10 mouse cellular contexts compared by ENCODE assay signal in the genomic region with DNA sequence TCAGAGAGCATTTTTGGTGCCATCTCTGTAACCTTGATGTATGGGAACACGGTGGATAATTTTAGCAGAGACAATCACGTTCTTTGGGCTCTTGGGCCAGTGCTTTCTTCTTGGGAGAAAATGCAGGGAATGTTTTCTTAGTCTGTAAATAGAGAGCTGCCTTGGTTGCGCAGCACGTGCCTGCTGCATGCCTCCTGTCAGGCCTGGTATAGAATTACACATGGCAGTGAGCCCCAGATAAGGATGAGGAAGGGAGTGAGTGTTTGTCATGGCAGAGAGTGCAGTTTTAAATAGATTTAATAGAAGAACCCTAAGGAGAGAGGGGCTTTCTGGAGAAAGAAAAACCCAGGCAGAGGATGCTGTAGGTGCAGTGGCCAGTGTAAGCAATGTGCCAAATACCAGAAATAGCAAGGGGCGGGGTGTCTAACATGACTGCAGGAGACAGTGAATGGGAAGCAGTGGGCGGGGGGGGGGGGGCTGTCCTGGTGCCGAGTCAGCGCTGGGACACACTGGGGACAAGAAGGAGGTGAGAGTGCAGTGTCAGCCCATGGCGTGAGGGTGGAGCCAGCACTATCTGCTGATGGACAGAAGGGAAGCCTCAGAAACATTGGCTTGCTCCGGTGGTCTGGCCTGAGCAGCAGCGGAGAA. TPM values are rescaled to one million over a fixed set of nuclear protein-coding genes. Genes with fewer than 3 reads are reported as not detected.
A peak's percentile ranks its signal among the peaks of the same experiment; 100 is the strongest.
DNase-seq lines count a peak whose midpoint lies in the region; ATAC-seq lines count a peak whose summit lies in the region.
"Had no signal": no experiment of that assay in that cellular context is flagged by ENCODE, and none has a peak within 500 bp of the region (broad histone marks: within the 10 kb centered on the region; RNA-seq: fewer than 3 reads in every experiment).

No protein-coding gene starts in this region.

- no peaks in the 10 kb centered on the region for H3K27me3 ChIP-seq in kidney, embryonic 16.5 days (ENCODE audit: insufficient read depth, low read length)
- H3K27me3 ChIP-seq in hindbrain, embryonic 11.5 days (ENCODE audit: control insufficient read depth, insufficient read depth, low read length) = no peaks in the 10 kb centered on the region
- H3K27me3 ChIP-seq: embryonic facial prominence, embryonic 13.5 days had no signal

- peaks cover 68% of the 10 kb centered on the region for H3K4me1 ChIP-seq in kidney, embryonic 16.5 days (ENCODE audit: insufficient read depth, low read length)
- no peaks in the 10 kb centered on the region; the same call in 1 of the 2 replicates for H3K4me1 ChIP-seq in hindbrain, embryonic 11.5 days (replicated peaks; ENCODE audit: control insufficient read depth, insufficient read depth, low read length)

- no peak overlapping the region for H3K4me2 ChIP-seq in kidney, embryonic 16.5 days (replicated peaks; ENCODE audit: low read depth, low read length)
- H3K4me2 ChIP-seq in hindbrain, embryonic 11.5 days (replicated peaks; ENCODE audit: low read depth, low read length) = no peak overlapping the region
- H3K4me2 ChIP-seq: embryonic facial prominence, embryonic 13.5 days had no signal

- H3K9ac ChIP-seq in kidney, embryonic 16.5 days (replicated peaks; ENCODE audit: low read length) = 0 out of 2 replicates have a peak overlapping the region, but pooled peaks have one; percentile 5
- no peak overlapping the region for H3K9ac ChIP-seq in hindbrain, embryonic 11.5 days (ENCODE audit: low read depth, low read length)
- H3K9ac ChIP-seq: embryonic facial prominence, embryonic 13.5 days had no signal

- peak; percentile 35 for DNase-seq in embryo, embryonic 10 days (ENCODE audit: low spot score)
- DNase-seq in embryo, embryonic 9.5 days (ENCODE audit: extremely low spot score) = no peak
- no peak for DNase-seq in kidney, postnatal 10 days
- DNase-seq in right cerebral cortex, postnatal 10 days (ENCODE audit: low spot score in 2 of 2) = peak; percentile 58 to 78
- no peak for DNase-seq in right cerebral cortex, postnatal 25 days
- no peak for DNase-seq in hindbrain, embryonic 11.5 days (ENCODE audit: low spot score)
- DNase-seq: cerebellum, adult 8-10 months had no signal

- 38% methylated on average over 8 of the region's 11 CpGs for WGBS in kidney, embryonic 16.5 days
- 53% methylated on average over 10 of the region's 11 CpGs for WGBS in hindbrain, embryonic 11.5 days

- H3K36me3 ChIP-seq in kidney, embryonic 16.5 days (ENCODE audit: insufficient read depth, low read length) = no peaks in the 10 kb centered on the region
- H3K36me3 ChIP-seq in hindbrain, embryonic 11.5 days (ENCODE audit: control insufficient read depth, insufficient read depth, low read length) = no peaks in the 10 kb centered on the region

- H3K9me3 ChIP-seq in kidney, embryonic 16.5 days (ENCODE audit: low read length) = no peaks in the 10 kb centered on the region
- H3K9me3 ChIP-seq in hindbrain, embryonic 11.5 days (ENCODE audit: control insufficient read depth, low read length) = no peaks in the 10 kb centered on the region
- H3K9me3 ChIP-seq: embryonic facial prominence, embryonic 13.5 days had no signal

- H3K4me3 ChIP-seq in kidney, embryonic 16.5 days (ENCODE audit: low read length) = no peak overlapping the region
- H3K4me3 ChIP-seq in hindbrain, embryonic 11.5 days (ENCODE audit: low read depth, low read length) = no peak overlapping the region
- H3K4me3 ChIP-seq: embryonic facial prominence, embryonic 13.5 days had no signal

- peak overlapping the region; percentile 66 for H3K27ac ChIP-seq in kidney, embryonic 16.5 days (ENCODE audit: low read length)
- H3K27ac ChIP-seq in hindbrain, embryonic 11.5 days (ENCODE audit: low read depth, low read length) = no peak overlapping the region
- H3K27ac ChIP-seq: embryonic facial prominence, embryonic 13.5 days had no signal

- peak; percentile 33; the same call in 1 of the 2 replicates for ATAC-seq in kidney, embryonic 16.5 days (ENCODE audit: low FRiP score, low TSS enrichment)
- ATAC-seq in frontal cortex, adult (ENCODE audit: low TSS enrichment) = no peak
- ATAC-seq in hindbrain, embryonic 11.5 days (ENCODE audit: low FRiP score) = no peak

RNA-seq across cellular contexts. Expression of a gene that starts 43.2 kb away (rescaled TPM):
- polyA plus RNA-seq in kidney, embryonic 16.5 days (2015; fragmentation: Nextera tagmentation; extraction: Ambion mirVana) = 66.5 and 66.9 TPM in 2 replicates
- polyA plus RNA-seq in hindbrain, embryonic 11.5 days (2014; fragmentation: Nextera tagmentation; extraction: Ambion mirVana) = 83.1 and 89.8 TPM in 2 replicates

Comparison
In these comparisons a context has a peak if more than half of its experiments do, and no peak if none do; other contexts are left out.
1. DNase-seq: peak in embryo, embryonic 10 days (single experiment) and right cerebral cortex, postnatal 10 days (2 of 2); none in embryo, embryonic 9.5 days (single experiment), kidney, postnatal 10 days (single experiment), right cerebral cortex, postnatal 25 days (single experiment) and hindbrain, embryonic 11.5 days (single experiment).